Mouse (Mus musculus): Measurements from ENCODE around the gene Rims4. TPM values are rescaled to one million over a fixed set of nuclear protein-coding genes. Genes with fewer than 3 reads are reported as not detected.

Gene Rims4
- polyA plus RNA-seq, 1 experiment from 2014 or later = 0.15 TPM

GRCm38 (mm10) chr2:163909604-163910003 is 8.9 kb downstream of the Rims4 start:
- H3K27me3 ChIP-seq (ENCODE audit: control insufficient read depth, insufficient read depth, low read length) = peaks cover 28% of the 10 kb centered on the region
- H3K27ac ChIP-seq (replicated peaks in 1 of 2; ENCODE audit: control insufficient read depth in 1 of 2, insufficient read depth in 1 of 2, low read depth in 2 of 2, low read length in 2 of 2) = no peak overlapping the region
- peaks cover 14 to 20% of the 10 kb centered on the region in 2 experiments for H3K4me1 ChIP-seq (ENCODE audit: control insufficient read depth in 2 of 2, insufficient read depth in 2 of 2, low read length in 2 of 2)
- no peak for ATAC-seq (ENCODE audit: insufficient number of reproducible peaks, insufficient read depth, low FRiP score, low read depth)
- 81% methylated on average over 7 of the region's 7 CpGs for WGBS
- no peak overlapping the region for H3K9ac ChIP-seq (ENCODE audit: low read length)
- H3K4me3 ChIP-seq (ENCODE audit: control insufficient read depth in 1 of 2, insufficient read depth in 1 of 2, low read depth in 1 of 2, low read length in 2 of 2) = no peak overlapping the region
- no peaks in the 10 kb centered on the region for H3K9me3 ChIP-seq (ENCODE audit: control insufficient read depth, low read length)
- no peak overlapping the region for H3K4me2 ChIP-seq (ENCODE audit: low read length)
- no peaks in the 10 kb centered on the region for H3K36me3 ChIP-seq (ENCODE audit: control insufficient read depth, insufficient read depth, low read length)

- Histone ChIP-seq H3K4me3 (ENCODE audit: control insufficient read depth in 1 of 2, insufficient read depth in 1 of 2, low read depth in 1 of 2, low read length in 2 of 2) (no peak overlapping the region), H3K9ac (ENCODE audit: low read length) (no peak overlapping the region), H3K9me3 (ENCODE audit: control insufficient read depth, low read length) (no peaks in the 10 kb centered on the region), H3K27me3 (ENCODE audit: control insufficient read depth, insufficient read depth, low read length) (peaks cover 13% of the 10 kb centered on the region), H3K27ac (replicated peaks in 1 of 2; ENCODE audit: control insufficient read depth in 1 of 2, insufficient read depth in 1 of 2, low read depth in 2 of 2, low read length in 2 of 2) (no peak overlapping the region), H3K4me2 (ENCODE audit: low read length) (no peak overlapping the region), H3K4me1 (ENCODE audit: control insufficient read depth in 2 of 2, insufficient read depth in 2 of 2, low read length in 2 of 2) (peaks cover 3 to 6% of the 10 kb centered on the region in 2 experiments), H3K36me3 (ENCODE audit: control insufficient read depth, insufficient read depth, low read length) (no peaks in the 10 kb centered on the region)
- 72% methylated on average over 5 of the region's 5 CpGs for WGBS
- no peak for ATAC-seq (ENCODE audit: insufficient number of reproducible peaks, insufficient read depth, low FRiP score, low read depth)
Measured at GRCm38 (mm10) chr2:163907131-163907530, 11.4 kb downstream of the Rims4 start.

GRCm38 (mm10) chr2:163904323-163904722 is 14.2 kb downstream of the Rims4 start:
- H3K4me3 ChIP-seq (ENCODE audit: control insufficient read depth in 1 of 2, insufficient read depth in 1 of 2, low read depth in 1 of 2, low read length in 2 of 2) = no peak overlapping the region
- no peak overlapping the region for H3K4me2 ChIP-seq (ENCODE audit: low read length)
- peaks cover 9% of the 10 kb centered on the region in 2 experiments; a peak in 3 of 4 replicates for H3K4me1 ChIP-seq (ENCODE audit: control insufficient read depth in 2 of 2, insufficient read depth in 2 of 2, low read length in 2 of 2)
- ATAC-seq (ENCODE audit: insufficient number of reproducible peaks, insufficient read depth, low FRiP score, low read depth) = no peak
- no peak overlapping the region for H3K9ac ChIP-seq (ENCODE audit: low read length)
- WGBS = 68% methylated on average over 4 of the region's 4 CpGs
- no peaks in the 10 kb centered on the region for H3K36me3 ChIP-seq (ENCODE audit: control insufficient read depth, insufficient read depth, low read length)
- H3K27ac ChIP-seq (replicated peaks in 1 of 2; ENCODE audit: control insufficient read depth in 1 of 2, insufficient read depth in 1 of 2, low read depth in 2 of 2, low read length in 2 of 2) = no peak overlapping the region
- H3K9me3 ChIP-seq (ENCODE audit: control insufficient read depth, low read length) = no peaks in the 10 kb centered on the region
- H3K27me3 ChIP-seq (ENCODE audit: control insufficient read depth, insufficient read depth, low read length) = peaks cover 8% of the 10 kb centered on the region

GRCm38 (mm10) chr2:163903461-163903860 is 15.0 kb downstream of the Rims4 start:
- WGBS = 57% methylated on average over 11 of the region's 11 CpGs
- H3K27ac ChIP-seq (replicated peaks in 1 of 2; ENCODE audit: control insufficient read depth in 1 of 2, insufficient read depth in 1 of 2, low read depth in 2 of 2, low read length in 2 of 2) = no peak overlapping the region
- ATAC-seq (ENCODE audit: insufficient number of reproducible peaks, insufficient read depth, low FRiP score, low read depth) = no peak

GRCm38 (mm10) chr2:163902448-163902847 is 16.0 kb downstream of the Rims4 start:
- no peak overlapping the region for H3K4me2 ChIP-seq (ENCODE audit: low read length)
- no peaks in the 10 kb centered on the region for H3K9me3 ChIP-seq (ENCODE audit: control insufficient read depth, low read length)
- H3K36me3 ChIP-seq (ENCODE audit: control insufficient read depth, insufficient read depth, low read length) = no peaks in the 10 kb centered on the region
- ATAC-seq (ENCODE audit: insufficient number of reproducible peaks, insufficient read depth, low FRiP score, low read depth) = no peak
- no peak overlapping the region for H3K27ac ChIP-seq (replicated peaks in 1 of 2; ENCODE audit: control insufficient read depth in 1 of 2, insufficient read depth in 1 of 2, low read depth in 2 of 2, low read length in 2 of 2)
- H3K9ac ChIP-seq (ENCODE audit: low read length) = no peak overlapping the region
- H3K4me3 ChIP-seq (ENCODE audit: control insufficient read depth in 1 of 2, insufficient read depth in 1 of 2, low read depth in 1 of 2, low read length in 2 of 2) = no peak overlapping the region
- 75% methylated on average over 4 of the region's 4 CpGs for WGBS
- H3K4me1 ChIP-seq (ENCODE audit: control insufficient read depth in 2 of 2, insufficient read depth in 2 of 2, low read length in 2 of 2) = peaks cover 9% of the 10 kb centered on the region in 2 experiments; a peak in 3 of 4 replicates
- H3K27me3 ChIP-seq (ENCODE audit: control insufficient read depth, insufficient read depth, low read length) = peaks cover 4% of the 10 kb centered on the region

More at GRCm38 (mm10) chr2:163903461-163903860, 15.0 kb downstream of the Rims4 start:
- no peak overlapping the region for H3K9ac ChIP-seq (ENCODE audit: low read length)
- peaks cover 9% of the 10 kb centered on the region in 2 experiments; a peak in 3 of 4 replicates for H3K4me1 ChIP-seq (ENCODE audit: control insufficient read depth in 2 of 2, insufficient read depth in 2 of 2, low read length in 2 of 2)
- H3K9me3 ChIP-seq (ENCODE audit: control insufficient read depth, low read length) = no peaks in the 10 kb centered on the region
- H3K4me2 ChIP-seq (ENCODE audit: low read length) = no peak overlapping the region
- H3K4me3 ChIP-seq (ENCODE audit: control insufficient read depth in 1 of 2, insufficient read depth in 1 of 2, low read depth in 1 of 2, low read length in 2 of 2) = no peak overlapping the region
- no peaks in the 10 kb centered on the region for H3K36me3 ChIP-seq (ENCODE audit: control insufficient read depth, insufficient read depth, low read length)
- H3K27me3 ChIP-seq (ENCODE audit: control insufficient read depth, insufficient read depth, low read length) = peaks cover 4% of the 10 kb centered on the region

- WGBS = 81% methylated on average over 7 of the region's 7 CpGs
- H3K4me1 ChIP-seq (ENCODE audit: control insufficient read depth in 2 of 2, insufficient read depth in 2 of 2, low read length in 2 of 2) = peaks cover 9% of the 10 kb centered on the region in 2 experiments; a peak in 3 of 4 replicates
- no peak for ATAC-seq (ENCODE audit: insufficient number of reproducible peaks, insufficient read depth, low FRiP score, low read depth)
- no peak overlapping the region for H3K27ac ChIP-seq (replicated peaks in 1 of 2; ENCODE audit: control insufficient read depth in 1 of 2, insufficient read depth in 1 of 2, low read depth in 2 of 2, low read length in 2 of 2)
- no peak overlapping the region for H3K4me2 ChIP-seq (ENCODE audit: low read length)
- no peak overlapping the region for H3K4me3 ChIP-seq (ENCODE audit: control insufficient read depth in 1 of 2, insufficient read depth in 1 of 2, low read depth in 1 of 2, low read length in 2 of 2)
- no peaks in the 10 kb centered on the region for H3K27me3 ChIP-seq (ENCODE audit: control insufficient read depth, insufficient read depth, low read length)
- no peaks in the 10 kb centered on the region for H3K9me3 ChIP-seq (ENCODE audit: control insufficient read depth, low read length)
- H3K9ac ChIP-seq (ENCODE audit: low read length) = no peak overlapping the region
- H3K36me3 ChIP-seq (ENCODE audit: control insufficient read depth, insufficient read depth, low read length) = no peaks in the 10 kb centered on the region
Measured at GRCm38 (mm10) chr2:163901043-163901442, 17.4 kb downstream of the Rims4 start.

GRCm38 (mm10) chr2:163899910-163900411 is 18.5 kb downstream of the Rims4 start:
- Histone ChIP-seq H3K4me1 (ENCODE audit: control insufficient read depth in 2 of 2, insufficient read depth in 2 of 2, low read length in 2 of 2) (peaks cover 9% of the 10 kb centered on the region in 2 experiments; a peak in 3 of 4 replicates), H3K27ac (replicated peaks in 1 of 2; ENCODE audit: control insufficient read depth in 1 of 2, insufficient read depth in 1 of 2, low read depth in 2 of 2, low read length in 2 of 2) (no peak overlapping the region), H3K9me3 (ENCODE audit: control insufficient read depth, low read length) (no peaks in the 10 kb centered on the region), H3K9ac (ENCODE audit: low read length) (no peak overlapping the region), H3K4me3 (ENCODE audit: control insufficient read depth in 1 of 2, insufficient read depth in 1 of 2, low read depth in 1 of 2, low read length in 2 of 2) (no peak overlapping the region), H3K27me3 (ENCODE audit: control insufficient read depth, insufficient read depth, low read length) (no peaks in the 10 kb centered on the region), H3K4me2 (ENCODE audit: low read length) (peak overlapping the region; percentile 27), H3K36me3 (ENCODE audit: control insufficient read depth, insufficient read depth, low read length) (no peaks in the 10 kb centered on the region)
- 27% methylated on average over 14 of the region's 14 CpGs for WGBS
- ATAC-seq (ENCODE audit: insufficient number of reproducible peaks, insufficient read depth, low FRiP score, low read depth) = no peak

- H3K9me3 ChIP-seq (ENCODE audit: control insufficient read depth, low read length) = no peaks in the 10 kb centered on the region
- 57% methylated on average over 7 of the region's 7 CpGs for WGBS
- H3K36me3 ChIP-seq (ENCODE audit: control insufficient read depth, insufficient read depth, low read length) = no peaks in the 10 kb centered on the region
- H3K9ac ChIP-seq (ENCODE audit: low read length) = no peak overlapping the region
- ATAC-seq (ENCODE audit: insufficient number of reproducible peaks, insufficient read depth, low FRiP score, low read depth) = no peak
- H3K27ac ChIP-seq (replicated peaks in 1 of 2; ENCODE audit: control insufficient read depth in 1 of 2, insufficient read depth in 1 of 2, low read depth in 2 of 2, low read length in 2 of 2) = no peak overlapping the region
- H3K4me1 ChIP-seq (ENCODE audit: control insufficient read depth in 2 of 2, insufficient read depth in 2 of 2, low read length in 2 of 2) = peaks cover 9% of the 10 kb centered on the region in 2 experiments; a peak in 3 of 4 replicates
- no peak overlapping the region for H3K4me2 ChIP-seq (ENCODE audit: low read length)
- no peaks in the 10 kb centered on the region for H3K27me3 ChIP-seq (ENCODE audit: control insufficient read depth, insufficient read depth, low read length)
- no peak overlapping the region for H3K4me3 ChIP-seq (ENCODE audit: control insufficient read depth in 1 of 2, insufficient read depth in 1 of 2, low read depth in 1 of 2, low read length in 2 of 2)
Measured at GRCm38 (mm10) chr2:163897988-163898535, 20.4 kb downstream of the Rims4 start.

Measured in heart, embryonic 14.5 days (tissue).